Mouse (Mus musculus): ENCODE measurements at regions not wholly inside any gene's neighbourhood (a gene's known extent, or its start where the extent isn't known, plus 50 kb on each side); places are given as distances from the start of the nearest gene placed in this dataset.

DNA sequence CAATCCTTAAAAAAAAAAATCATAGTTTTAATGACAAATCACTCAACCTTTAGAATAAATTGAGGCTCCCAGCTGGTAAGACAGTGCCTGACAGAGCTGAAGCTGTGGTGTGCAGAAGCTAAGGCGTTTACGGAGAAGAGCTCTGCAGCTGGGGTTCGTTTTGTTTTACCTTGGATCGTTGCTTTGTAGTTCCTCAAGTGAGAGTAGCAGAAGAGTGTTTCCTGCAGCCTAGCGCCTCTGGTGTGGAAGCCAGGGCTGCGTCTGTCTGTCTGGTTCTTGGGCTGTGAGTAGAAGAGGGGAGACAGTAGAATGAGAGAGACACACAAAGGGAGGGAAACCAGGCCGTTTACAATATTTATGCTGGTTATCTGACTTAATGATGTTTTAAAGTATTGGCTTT is 296.8 kb downstream of the Irs2 start:
- no peak for DNase-seq

DNA sequence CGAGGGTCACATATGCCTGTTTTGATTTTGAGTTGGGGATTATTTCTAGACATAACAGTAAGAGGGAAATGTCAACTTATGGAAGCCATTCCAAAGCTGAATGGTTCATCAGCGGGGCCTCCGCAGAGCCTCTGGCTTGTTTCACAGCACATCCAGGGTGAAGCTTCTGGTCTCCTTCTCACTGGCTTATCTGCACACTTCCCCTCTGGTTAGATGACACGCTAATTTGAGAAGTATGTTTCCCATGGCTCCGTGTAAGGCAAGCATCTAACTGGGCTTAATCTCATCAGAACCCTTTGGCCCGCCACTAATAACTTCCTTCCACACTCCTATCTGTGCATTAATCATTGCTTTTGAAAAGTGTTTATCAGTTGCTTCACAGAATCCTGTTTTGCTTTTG is 299.7 kb downstream of the Irs2 start:
- DNase-seq = no peak

DNA sequence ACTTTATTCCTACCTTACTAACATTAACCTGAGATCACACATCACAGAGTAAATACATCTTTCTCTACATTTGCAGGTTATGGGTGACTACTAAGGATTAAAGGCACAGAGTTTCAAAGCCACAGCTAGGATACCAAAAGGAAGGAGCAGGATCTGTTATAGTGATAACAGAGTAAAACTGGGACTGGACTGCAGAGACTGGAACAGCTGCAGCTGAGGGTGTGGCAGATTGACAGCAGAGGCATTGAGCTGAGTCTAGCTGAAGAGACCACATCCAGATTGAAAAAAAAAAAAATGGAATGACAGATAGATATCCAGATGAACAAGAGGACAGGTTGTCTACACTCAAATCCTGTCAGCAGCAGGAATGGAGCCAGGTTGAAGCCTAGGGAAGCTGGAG is 301.1 kb downstream of the Irs2 start:
- no peak for DNase-seq

DNA sequence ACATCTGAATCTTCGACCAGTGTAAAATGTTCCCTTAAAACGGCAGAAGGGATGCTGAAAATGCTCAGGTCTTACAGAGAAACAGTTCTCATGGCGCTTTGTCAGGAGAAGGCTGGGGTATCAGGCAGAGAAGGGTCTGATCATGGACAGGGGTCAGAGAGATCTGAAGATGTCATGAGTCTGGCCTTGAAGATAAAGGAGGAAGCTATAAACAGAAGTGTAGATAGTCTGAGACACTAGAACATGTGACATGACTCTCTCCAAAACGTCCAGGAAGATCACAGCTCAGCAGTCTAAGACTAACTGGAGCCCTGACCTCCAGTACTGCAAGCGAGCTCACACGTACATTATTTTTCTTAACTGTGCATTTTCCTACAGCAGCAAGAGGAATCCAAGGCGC is 302.3 kb downstream of the Irs2 start:
- DNase-seq = no peak

- no peak for DNase-seq
These were observed 305.5 kb downstream of the Irs2 start for GRCm38 (mm10) chr8:10702755-10703154.

DNA sequence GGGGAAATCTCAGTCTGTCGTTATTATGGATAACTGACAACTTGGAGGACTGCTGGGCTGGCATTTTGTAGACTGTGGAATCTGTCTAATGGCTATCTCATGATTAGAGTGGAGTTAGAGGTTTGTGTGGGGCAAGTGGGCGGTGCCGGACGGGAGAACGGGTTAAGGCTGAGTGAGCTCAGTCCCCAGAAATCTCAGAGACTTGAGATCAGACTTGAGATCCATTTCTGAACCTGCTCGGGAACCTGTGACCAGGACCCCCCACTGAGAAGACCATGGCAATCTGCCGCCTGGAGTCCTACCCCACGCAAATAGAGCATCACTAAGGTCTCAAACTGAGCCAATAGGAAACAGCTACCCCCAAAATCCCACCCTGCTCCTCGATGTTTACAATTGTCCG is 306.0 kb downstream of the Irs2 start:
- DNase-seq = no peak

GRCm38 (mm10) chr8:10701648-10702061 is 306.6 kb downstream of the Irs2 start:
- DNase-seq = no peak

DNA sequence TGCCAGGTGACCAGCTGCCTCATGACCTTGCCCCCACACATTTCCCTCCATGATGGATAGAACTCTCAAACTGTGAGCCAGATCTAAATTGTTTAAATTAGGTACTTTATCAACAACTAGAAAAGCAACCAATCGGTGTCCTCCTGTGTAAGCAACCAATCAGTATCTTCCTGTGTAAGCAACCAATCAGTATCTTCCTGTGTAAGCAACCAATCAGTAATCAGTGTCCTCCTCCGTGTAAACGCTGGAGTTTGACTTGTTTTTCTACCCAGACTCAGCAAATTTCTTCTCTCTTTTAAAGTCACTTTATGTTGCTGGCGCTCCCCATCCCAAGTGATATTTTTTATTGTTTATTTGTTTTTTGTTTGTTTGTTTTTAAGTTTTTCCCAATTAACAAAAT is 307.0 kb downstream of the Irs2 start:
- no peak for DNase-seq

GRCm38 (mm10) chr8:10699669-10700068 is 308.6 kb downstream of the Irs2 start:
- DNase-seq = no peak

GRCm38 (mm10) chr8:10695181-10695580 is 313.1 kb downstream of the Irs2 start:
- peak in 1 of 2 experiments; percentile 72 for DNase-seq

- DNase-seq = no peak
These were observed 317.6 kb downstream of the Irs2 start for GRCm38 (mm10) chr8:10690659-10691058.

- DNase-seq = peak in 1 of 2 experiments; percentile 45
These were observed 318.4 kb downstream of the Irs2 start for GRCm38 (mm10) chr8:10689881-10690280.

GRCm38 (mm10) chr8:10687867-10688561 is 320.2 kb downstream of the Irs2 start:
- DNase-seq = no peak
